Mouse (Mus musculus) MEL (cell line): ENCODE results near the gene Defb13.

Experiments used
- MAZ ChIP-seq: IDR thresholded peaks from 2 replicates; pipeline ENCODE4 v1.6.1; 2012; ENCODE audit warnings: low read depth, mild to moderate bottlenecking, inconsistent platforms, low read length, improper control_type of control experiment
- NRF1 ChIP-seq: IDR thresholded peaks from 2 replicates; pipeline ENCODE4 v1.6.1; 2014; ENCODE audit warnings: low read depth, mild to moderate bottlenecking, inconsistent platforms, low read length, improper control_type of control experiment, moderate library complexity; ENCODE audit not compliant: poor library complexity, insufficient read depth, severe bottlenecking
- RCOR1 ChIP-seq: IDR thresholded peaks from 2 replicates; pipeline ENCODE4 v1.6.1; 2012; ENCODE audit warnings: low read depth, mild to moderate bottlenecking, inconsistent platforms, low read length, improper control_type of control experiment

DNA sequence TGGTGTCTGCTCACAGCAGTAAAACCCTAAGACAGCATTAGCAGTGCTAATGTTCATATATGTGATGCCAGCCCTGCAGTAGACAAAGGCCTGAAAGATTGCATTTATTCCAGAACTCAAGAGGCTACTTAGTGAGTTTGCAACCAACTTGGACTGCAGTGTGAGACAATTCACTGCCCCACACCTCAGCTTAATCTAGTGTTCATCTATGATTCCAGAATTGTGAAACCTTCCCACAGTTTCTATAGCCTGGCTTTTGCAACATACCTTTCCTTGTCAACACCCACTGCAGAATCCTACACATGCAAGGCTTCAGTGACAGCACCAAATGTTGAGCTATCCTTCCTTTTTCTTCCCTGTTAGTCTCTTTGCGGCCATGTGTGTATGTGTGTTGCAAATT, 20.1 kb downstream of the Defb13 start:
- no peak for TF ChIP-seq RCOR1
- no peak for TF ChIP-seq MAZ
- no peak for TF ChIP-seq NRF1
